Mouse (Mus musculus) MN1 (cell line): ENCODE measurements at regions not wholly inside any gene's neighbourhood (a gene's known extent, or its start where the extent isn't known, plus 50 kb on each side); places are given as distances from the start of the nearest gene placed in this dataset.

Experiments used
- DNase-seq: peaks from one replicate; pipeline ENCODE4 v3.0.0-alpha.2; 2016; ENCODE audit warnings: low spot score

DNA sequence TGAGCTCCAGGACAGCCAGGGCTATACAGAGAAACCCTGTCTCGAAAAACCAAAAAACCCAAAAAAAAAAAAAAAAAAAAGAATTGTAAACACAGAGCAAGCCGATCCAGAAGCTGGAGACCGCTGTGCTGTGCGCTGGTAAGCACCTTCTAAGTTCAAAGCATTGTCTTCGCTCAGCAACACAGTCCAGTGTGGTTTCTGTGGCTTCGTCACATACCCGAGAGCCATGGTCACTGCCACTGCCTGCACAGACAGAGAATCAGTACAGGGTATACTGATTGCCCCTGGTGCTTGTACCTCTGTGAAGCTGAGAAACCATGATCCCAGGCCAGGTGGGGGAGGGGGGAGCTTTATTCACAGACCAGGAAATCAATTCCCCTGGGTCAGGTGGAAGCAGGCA, 51.6 kb upstream of the Foxq1 start:
- no peak for DNase-seq

GRCm38 (mm10) chr13:31505386-31505785, 50.5 kb upstream of the Foxq1 start:
- no peak for DNase-seq
